ENCODE assay signal across 8 mouse cellular contexts in genomic region chr8:10761694-10762305, GRCm38 (mm10).
DNase-seq lines count a peak whose midpoint lies in the region; ATAC-seq and TF ChIP-seq lines count a peak whose summit lies in the region.

No protein-coding gene starts in this region.

- peak; percentile 23; the same call in 1 of the 2 replicates for ATAC-seq in lung, postnatal 0 days
- ATAC-seq in stomach, embryonic 16.5 days (ENCODE audit: insufficient read depth, low FRiP score): no peak

- no peak overlapping the region; the same call in 1 of the 2 replicates for H3K27ac ChIP-seq in lung, postnatal 0 days (ENCODE audit: low read length)
- peak overlapping the region; percentile 96 for H3K27ac ChIP-seq in limb, embryonic 10.5 days
- peak overlapping the region; percentile 83 for H3K27ac ChIP-seq in stomach, embryonic 16.5 days (ENCODE audit: low read length)

- H3K4me3 ChIP-seq in lung, postnatal 0 days (ENCODE audit: low read depth, low read length): no peak overlapping the region
- H3K4me3 ChIP-seq in limb, embryonic 10.5 days: no peak overlapping the region; the same call in 1 of the 2 replicates
- H3K4me3 ChIP-seq in stomach, embryonic 16.5 days (replicated peaks; ENCODE audit: low read length): no peak overlapping the region

- no peak overlapping the region for H3K9ac ChIP-seq in lung, postnatal 0 days (replicated peaks; ENCODE audit: low read depth)
- no peak overlapping the region for H3K9ac ChIP-seq in stomach, embryonic 16.5 days (ENCODE audit: low read length)

- no peak for TF ChIP-seq EP300 in lung, postnatal 0 days (IDR thresholded peaks at IDR 0.05)

- peak; percentile 23 for DNase-seq in embryo, embryonic 10.5 days (ENCODE audit: low spot score)
- no peak for DNase-seq in embryo, embryonic 9.5 days (ENCODE audit: extremely low spot score)
- DNase-seq in lung, postnatal 0 days (ENCODE audit: low spot score): peak; percentile 71
- DNase-seq in lung, adult 18-20 months: no peak
- no peak for DNase-seq in limb, embryonic 10.5 days (ENCODE audit: low spot score)
- no peak for DNase-seq in adrenal gland, postnatal 25 days
- no peak for DNase-seq in gastrocnemius, adult 8-10 months (ENCODE audit: low spot score in 2 of 2)

- no peak overlapping the region for H3K4me2 ChIP-seq in lung, postnatal 0 days (replicated peaks; ENCODE audit: low read depth, low read length)
- H3K4me2 ChIP-seq in stomach, embryonic 16.5 days (ENCODE audit: low read depth, low read length): peak overlapping the region; percentile 10; the same call in 1 of the 2 replicates

- no peaks in the 10 kb centered on the region for H3K9me3 ChIP-seq in lung, postnatal 0 days (ENCODE audit: low read length)
- H3K9me3 ChIP-seq in limb, embryonic 10.5 days (replicated peaks): no peaks in the 10 kb centered on the region
- H3K9me3 ChIP-seq in stomach, embryonic 16.5 days (replicated peaks; ENCODE audit: control insufficient read depth, low read length): no peaks in the 10 kb centered on the region

- no peaks in the 10 kb centered on the region for H3K27me3 ChIP-seq in lung, postnatal 0 days (replicated peaks; ENCODE audit: insufficient read depth, low read length)
- no peaks in the 10 kb centered on the region for H3K27me3 ChIP-seq in limb, embryonic 10.5 days (ENCODE audit: low read depth, poor library complexity, severe bottlenecking)
- no peaks in the 10 kb centered on the region for H3K27me3 ChIP-seq in stomach, embryonic 16.5 days (ENCODE audit: control insufficient read depth, insufficient read depth, low read length)

- H3K4me1 ChIP-seq in lung, postnatal 0 days (ENCODE audit: insufficient read depth, low read depth, low read length): no peaks in the 10 kb centered on the region
- peaks cover 42% of the 10 kb centered on the region for H3K4me1 ChIP-seq in limb, embryonic 10.5 days
- H3K4me1 ChIP-seq in stomach, embryonic 16.5 days (ENCODE audit: control insufficient read depth, insufficient read depth, low read length): peaks cover 19% of the 10 kb centered on the region

- no peaks in the 10 kb centered on the region for H3K36me3 ChIP-seq in lung, postnatal 0 days (ENCODE audit: insufficient read depth, low read length)
- H3K36me3 ChIP-seq in limb, embryonic 10.5 days: no peaks in the 10 kb centered on the region
- H3K36me3 ChIP-seq in stomach, embryonic 16.5 days (ENCODE audit: control insufficient read depth, insufficient read depth, low read length): no peaks in the 10 kb centered on the region

- no peak for TF ChIP-seq CTCF in lung, postnatal 0 days (IDR thresholded peaks at IDR 0.05)

- 46% methylated on average over 11 of the region's 11 CpGs for WGBS in lung, postnatal 0 days
- 55% methylated on average over 11 of the region's 11 CpGs for WGBS in limb, embryonic 10.5 days
- 48% methylated on average over 11 of the region's 11 CpGs for WGBS in stomach, embryonic 16.5 days

Comparison
In these comparisons a context has a peak if more than half of its experiments do, and no peak if none do; other contexts are left out.
1. DNase-seq: peak in embryo, embryonic 10.5 days (single experiment) and lung, postnatal 0 days (single experiment); none in embryo, embryonic 9.5 days (single experiment), lung, adult 18-20 months (0 of 2), limb, embryonic 10.5 days (single experiment), adrenal gland, postnatal 25 days (single experiment) and gastrocnemius, adult 8-10 months (0 of 2).